Mouse (Mus musculus) MEL (cell line): Measurements from ENCODE around the gene Olfr1359.
"Not testable (repeated sequence)": the region's sequence is repeated elsewhere in the genome, so short reads cannot be mapped to it uniquely, and the experiment has no call there.

Experiments used
- CHD2 ChIP-seq: IDR thresholded peaks from 2 replicates; pipeline ENCODE4 v1.6.1; 2011; ENCODE audit warnings: low read length, improper control_type of control experiment
- CTCF ChIP-seq, 3 experiments: IDR thresholded peaks in 2 of 3; conservative IDR thresholded peaks in 1 of 3; 2 replicates each; pipeline ENCODE4 v1.5.1; 2011 to 2012; ENCODE audit warnings: low read length in 3 of 3, low read depth in 2 of 3, mild to moderate bottlenecking in 2 of 3, improper control_type of control experiment in 1 of 3, inconsistent platforms in 1 of 3, mixed read lengths in 1 of 3, moderate library complexity in 1 of 3; ENCODE audit not compliant: control insufficient read depth in 1 of 3, insufficient read depth in 1 of 3, poor library complexity in 1 of 3, severe bottlenecking in 1 of 3
- EP300 ChIP-seq, 2 experiments: IDR thresholded peaks; 2 replicates each; pipeline ENCODE4 v1.6.1; 2011; ENCODE audit warnings: improper control_type of control experiment in 2 of 2, low read length in 2 of 2, low read depth in 1 of 2, mild to moderate bottlenecking in 1 of 2
- ETS1 ChIP-seq: IDR thresholded peaks from 2 replicates; pipeline ENCODE4 v1.6.1; 2012; ENCODE audit warnings: low read depth, mild to moderate bottlenecking, inconsistent platforms, low read length, improper control_type of control experiment, moderate library complexity
- MAX ChIP-seq: IDR thresholded peaks from 2 replicates; pipeline ENCODE4 v1.6.1; 2011; ENCODE audit warnings: low read length, improper control_type of control experiment
- MEF2A ChIP-seq: IDR thresholded peaks from 2 replicates; pipeline ENCODE4 v1.6.1; 2014; ENCODE audit warnings: low read depth, mild to moderate bottlenecking, inconsistent platforms, low read length, improper control_type of control experiment; ENCODE audit not compliant: poor library complexity, insufficient replicate concordance, severe bottlenecking; ENCODE audit errors: extremely low read depth
- RCOR1 ChIP-seq: IDR thresholded peaks from 2 replicates; pipeline ENCODE4 v1.6.1; 2012; ENCODE audit warnings: low read depth, mild to moderate bottlenecking, inconsistent platforms, low read length, improper control_type of control experiment
- SMC3 ChIP-seq: IDR thresholded peaks from 2 replicates; pipeline ENCODE4 v1.6.1; 2011; ENCODE audit warnings: low read depth, low read length, improper control_type of control experiment
- ZKSCAN1 ChIP-seq: IDR thresholded peaks from 2 replicates; pipeline ENCODE4 v1.6.1; 2012; ENCODE audit warnings: low read depth, mild to moderate bottlenecking, inconsistent platforms, low read length, improper control_type of control experiment, moderate library complexity

DNA sequence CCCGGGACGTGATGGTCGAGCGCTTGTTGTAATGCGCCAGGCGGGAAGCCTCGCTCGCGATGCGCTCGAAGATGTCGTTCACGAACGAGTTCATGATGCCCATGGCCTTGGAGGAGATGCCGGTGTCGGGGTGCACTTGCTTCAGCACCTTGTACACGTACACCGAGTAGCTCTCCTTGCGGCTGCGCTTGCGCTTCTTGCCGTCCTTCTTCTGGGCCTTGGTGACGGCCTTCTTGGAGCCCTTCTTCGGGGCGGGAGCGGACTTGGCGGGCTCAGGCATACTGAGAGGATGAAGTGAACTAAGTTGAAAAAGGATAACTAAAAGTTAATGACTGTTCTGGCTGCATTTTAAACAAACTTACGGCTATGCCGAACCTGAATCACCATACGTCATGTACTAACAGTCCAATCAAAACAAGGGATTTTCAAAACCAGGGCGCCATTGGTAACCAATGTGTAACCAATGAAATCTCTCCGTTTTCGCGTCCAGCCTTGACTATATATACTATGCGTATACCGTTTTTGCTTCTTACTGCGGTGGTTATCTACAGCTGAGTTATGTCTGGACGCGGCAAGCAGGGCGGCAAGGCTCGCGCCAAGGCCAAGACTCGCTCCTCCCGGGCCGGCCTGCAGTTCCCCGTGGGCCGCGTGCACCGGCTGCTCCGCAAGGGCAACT, 18.1 kb downstream of the Olfr1359 start, which contains the start of the genes Hist1h2bl and Hist1h2ai:
- TF ChIP-seq ETS1; ZKSCAN1; MEF2A; RCOR1; EP300 (IDR thresholded peaks at IDR 0.05; ENCODE audit: low read depth in 1 of 2, low read length in 2 of 2); CTCF (IDR thresholded peaks at IDR 0.05 in 2 of 3, conservative IDR thresholded peaks at IDR 0.05 in 1 of 3; ENCODE audit: control insufficient read depth in 1 of 3, insufficient read depth in 1 of 3, low read depth in 2 of 3, low read length in 3 of 3, poor library complexity in 1 of 3, severe bottlenecking in 1 of 3); SMC3; MAX; CHD2: not testable (repeated sequence)
